Mouse (Mus musculus) brain, embryonic 18.5 days (tissue): ENCODE measurements around the gene Trim30d.
"Not testable (repeated sequence)": the region's sequence is repeated elsewhere in the genome, so short reads cannot be mapped to it uniquely, and the experiment has no call there.

Source experiments
- DNase-seq: peaks from one replicate; pipeline ENCODE4 v3.0.0-alpha.2; 2012; ENCODE audit warnings: low read depth, low spot score

Trim30d gene

GRCm38 (mm10) chr7:104507421-104508065 lies at the start of gene Trim30d:
Trim30d (minus strand) TSS chr7:104507849.
- DNase-seq: not testable (repeated sequence)

DNA sequence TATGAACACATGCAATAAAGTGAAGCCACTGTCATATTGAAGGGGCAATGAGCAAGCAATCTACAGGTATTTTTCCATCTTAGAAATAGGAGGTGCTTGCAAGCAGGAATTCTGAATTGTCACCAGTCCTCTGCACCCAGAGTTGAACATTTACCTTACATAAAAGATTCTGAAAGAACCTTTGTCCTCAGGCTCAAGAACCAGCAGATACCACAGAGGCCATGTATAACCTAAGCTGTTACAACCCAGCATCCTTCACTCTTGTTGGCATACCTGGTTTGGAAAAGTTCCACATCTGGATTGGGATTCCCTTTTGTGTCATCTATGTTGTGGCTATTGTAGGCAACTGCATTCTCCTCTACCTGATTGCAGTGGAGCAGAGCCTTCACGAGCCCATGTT lies 45.1 kb upstream of the Trim30d start:
- DNase-seq: no peak

- DNase-seq: no peak
Observed at GRCm38 (mm10) chr7:104549833-104550232, 42.2 kb upstream of the Trim30d start, which contains the start of gene Olfr651. Olfr651 (plus strand) TSS chr7:104550133.

- no peak for DNase-seq
Observed at GRCm38 (mm10) chr7:104501589-104502371, 5.9 kb downstream of the Trim30d start.

GRCm38 (mm10) chr7:104501186-104501585 lies 6.5 kb downstream of the Trim30d start:
- DNase-seq: not testable (repeated sequence)

DNA sequence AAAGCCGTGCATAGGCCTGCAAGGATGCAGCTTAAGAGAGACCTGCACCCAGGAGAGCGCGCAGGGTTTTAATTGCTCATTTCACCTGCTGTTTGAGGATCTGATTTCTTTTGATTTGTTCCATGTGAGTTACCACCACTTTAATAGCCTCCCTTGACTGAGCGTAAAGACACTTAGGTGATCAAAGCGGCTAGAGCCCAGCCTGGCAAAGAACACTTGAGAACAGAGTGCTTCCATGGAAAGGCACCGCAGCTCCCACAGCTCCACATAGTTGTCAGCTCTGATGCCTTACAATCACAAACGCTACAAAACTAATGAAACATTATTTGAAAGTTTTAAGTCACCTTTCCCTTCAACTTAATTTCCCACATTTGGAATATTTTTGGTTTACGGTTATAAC lies 8.2 kb downstream of the Trim30d start:
- DNase-seq: not testable (repeated sequence)

DNA sequence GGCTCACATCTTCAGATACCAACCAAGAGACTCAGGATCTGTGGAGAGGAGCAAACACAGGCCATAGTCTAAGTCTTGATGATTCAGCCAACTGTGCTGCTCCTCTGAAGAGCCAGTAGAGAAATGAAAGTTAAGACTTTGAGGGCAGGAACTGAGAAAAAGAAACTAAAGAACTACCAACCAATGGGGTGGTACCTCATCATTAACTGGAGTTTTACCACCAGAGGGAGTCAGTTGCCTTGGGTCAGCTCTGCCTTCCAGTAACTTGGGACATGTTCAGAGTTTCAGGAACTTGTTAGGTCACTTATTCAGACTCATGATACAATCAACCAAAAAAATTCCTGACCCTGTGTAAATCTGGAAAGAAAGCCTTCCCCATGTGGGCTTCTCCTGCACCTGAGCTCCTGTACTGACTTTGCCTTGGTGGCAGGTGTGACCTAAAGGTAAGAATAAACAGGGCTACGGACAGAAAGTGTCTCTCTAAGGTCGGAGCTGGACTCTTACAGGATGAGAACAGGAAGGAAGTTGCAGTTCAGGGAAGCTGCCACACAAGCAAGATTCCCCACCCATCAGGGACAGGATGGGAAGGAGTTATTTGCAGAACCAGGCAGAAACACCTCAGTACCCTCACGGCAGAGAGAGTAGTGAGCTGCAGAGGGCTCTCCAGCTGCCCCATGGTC lies 42.4 kb downstream of the Trim30d start, which contains the start of gene Trim30a:
Trim30a (minus strand) TSS at position 129 of the 680 bp plus-strand sequence.
- no peak for DNase-seq

DNA sequence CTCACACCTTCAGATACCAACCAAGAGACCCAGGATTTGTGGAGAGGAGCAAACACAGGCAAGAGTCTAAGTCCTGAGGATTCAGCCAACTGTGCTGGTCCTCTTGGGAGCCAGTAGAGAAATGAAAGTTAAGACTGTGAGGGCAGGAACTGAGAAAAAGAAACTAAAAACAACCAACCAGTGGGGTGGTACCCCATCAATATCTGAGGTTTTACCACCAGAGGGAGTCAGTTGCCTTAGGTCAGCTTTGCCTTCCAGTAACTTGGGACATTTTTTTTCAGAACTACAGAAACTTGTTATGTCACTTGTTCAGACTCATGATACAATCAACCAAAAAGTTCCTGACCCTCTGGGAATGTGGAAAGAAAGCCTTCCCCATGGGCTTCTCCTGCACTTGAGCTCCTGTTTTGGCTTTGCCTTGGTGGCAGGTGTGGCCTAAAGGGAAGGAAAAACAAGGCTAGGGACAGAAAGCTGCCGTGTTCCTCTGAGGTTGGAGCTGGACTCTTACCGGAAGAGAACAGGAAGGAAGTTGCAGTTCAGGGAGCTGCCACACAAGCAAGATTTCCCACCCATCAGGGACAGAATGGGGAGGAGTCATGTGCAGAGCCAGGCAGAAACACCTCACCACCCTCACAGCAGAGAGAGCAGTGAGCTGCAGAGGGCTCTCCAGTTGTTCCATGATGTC lies 61.5 kb downstream of the Trim30d start:
- DNase-seq: no peak
